Mouse (Mus musculus) cerebellum, postnatal 36 days (tissue): Measurements from ENCODE around the gene Lce1a1.

ENCODE experiments used
- DNase-seq, 2 experiments: peaks; one replicate each; pipeline ENCODE4 v3.0.0; 2021 to 2022; ENCODE audit warnings: mixed read lengths in 2 of 2

The Lce1a1 gene

DNA sequence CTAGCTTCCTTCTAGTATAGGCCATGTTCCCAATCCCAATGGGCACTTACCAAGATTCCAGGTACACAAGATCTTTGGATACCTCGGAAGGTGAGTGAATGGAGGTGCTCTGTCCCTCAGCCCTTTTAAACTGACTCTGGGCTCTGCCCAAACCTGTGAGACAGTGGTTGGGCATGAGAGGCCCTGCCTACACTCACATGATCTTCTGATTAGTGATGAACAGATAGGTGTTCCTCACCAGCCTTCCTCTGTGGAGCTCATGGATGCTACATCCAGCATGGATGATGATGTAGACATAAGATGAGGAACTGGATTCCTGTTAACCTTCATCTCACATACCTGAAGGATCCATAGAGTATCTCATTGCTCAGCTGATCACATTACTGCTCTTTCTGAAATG, at the start of gene Lce1a1:
TSS of gene Lce1a1 (minus strand) at position 101 of the 400 bp plus-strand sequence.
- no peak for DNase-seq

DNA sequence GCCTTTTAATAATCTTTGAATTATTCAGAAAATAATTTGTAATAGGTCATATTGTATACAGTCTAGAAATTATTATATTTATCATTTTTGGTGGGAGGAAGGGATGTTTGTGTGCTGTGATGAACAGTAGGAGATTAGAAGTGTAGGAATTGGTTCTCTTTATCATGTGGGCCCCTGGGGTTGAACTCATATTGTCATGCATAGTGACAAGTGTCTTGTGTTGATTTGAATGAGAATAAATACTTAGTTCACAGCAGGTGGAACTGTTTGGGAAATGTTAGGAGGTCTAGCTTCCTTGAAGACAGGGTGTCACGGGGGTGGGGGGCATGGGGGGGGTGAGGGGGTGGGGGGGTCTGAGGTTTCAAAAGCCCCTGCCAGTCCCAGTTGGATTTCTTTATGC, 46.5 kb upstream of the Lce1a1 start:
- no peak for DNase-seq

DNA sequence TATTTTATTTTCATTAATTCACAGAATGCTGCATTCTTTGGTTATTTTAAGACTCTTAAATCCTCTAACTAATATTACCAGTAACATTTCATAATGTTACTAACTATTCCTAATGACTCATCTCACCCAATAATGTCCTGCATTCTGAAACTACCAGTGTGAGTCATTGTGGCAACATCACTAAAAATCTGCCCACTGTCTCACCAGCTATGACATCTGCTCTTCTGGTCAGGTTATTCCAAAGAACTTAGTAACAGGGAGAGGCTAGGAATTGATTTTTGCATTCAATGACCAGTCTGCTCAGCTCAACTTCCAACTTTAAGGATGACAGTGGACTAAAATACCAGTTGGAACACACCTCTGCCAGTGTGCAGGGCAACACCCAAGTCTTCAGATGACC, 43.6 kb upstream of the Lce1a1 start:
- DNase-seq, result no peak

DNA sequence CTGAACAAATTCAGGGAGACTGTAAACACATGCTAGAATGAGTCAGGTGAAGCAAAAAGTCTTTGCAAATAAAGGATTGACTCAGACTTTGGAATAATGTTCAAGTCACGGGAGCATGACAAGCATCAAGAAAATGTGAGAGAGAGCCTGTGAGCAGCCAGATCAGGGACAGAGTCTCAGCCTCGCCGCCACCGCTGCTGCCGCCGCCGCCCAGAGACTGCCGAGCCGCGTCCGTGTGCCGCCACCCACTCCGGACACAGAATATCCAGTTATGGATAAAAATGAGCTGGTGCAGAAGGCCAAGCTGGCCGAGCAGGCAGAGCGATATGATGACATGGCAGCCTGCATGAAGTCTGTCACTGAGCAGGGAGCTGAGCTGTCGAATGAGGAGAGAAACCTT, 41.0 kb upstream of the Lce1a1 start:
- peak; percentile 15 to 40 for DNase-seq

DNA sequence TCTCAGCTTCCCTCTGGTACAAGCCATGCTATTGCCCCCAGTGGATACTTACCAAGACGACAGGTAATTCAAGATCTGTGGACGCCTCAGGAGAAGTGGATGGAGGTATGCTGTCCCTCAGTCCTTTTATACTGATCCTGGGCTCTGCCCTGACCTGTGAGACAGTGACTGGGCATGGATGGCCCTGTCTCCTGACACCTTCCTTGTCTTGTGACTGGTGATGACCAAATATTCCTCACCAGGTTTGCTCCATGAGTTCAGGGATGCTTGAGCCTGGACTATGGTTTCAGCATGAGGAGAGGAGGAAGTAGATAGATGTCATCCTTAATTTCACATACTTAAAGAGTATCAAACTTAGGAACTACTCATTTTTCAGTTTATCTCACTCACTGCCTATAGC, 39.0 kb upstream of the Lce1a1 start, which contains the start of gene Lce1d:
TSS of gene Lce1d (minus strand) at position 101 of the 400 bp plus-strand sequence.
- no peak for DNase-seq

DNA sequence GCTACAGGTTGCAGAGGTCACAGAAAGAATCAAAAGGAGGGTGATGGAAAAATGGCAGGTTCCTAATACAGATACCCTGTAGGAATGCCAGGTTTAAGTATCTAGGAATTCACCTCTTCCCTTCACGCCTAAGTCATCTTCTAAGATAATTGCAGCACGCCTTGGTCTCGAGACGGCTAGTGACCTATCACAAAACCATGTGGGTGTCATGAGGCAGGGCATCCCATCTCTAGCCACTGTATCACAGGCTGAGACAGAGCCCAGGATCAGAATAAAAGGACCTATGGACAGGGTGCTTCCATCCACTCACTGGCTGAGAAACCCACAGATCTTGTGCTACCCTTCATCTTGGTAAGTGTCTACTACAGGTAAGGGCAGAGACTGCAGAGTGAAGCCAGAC, 30.8 kb upstream of the Lce1a1 start, which contains the start of gene Lce1c:
TSS of gene Lce1c (plus strand) at position 301 of the 400 bp plus-strand sequence.
- DNase-seq, result no peak

DNA sequence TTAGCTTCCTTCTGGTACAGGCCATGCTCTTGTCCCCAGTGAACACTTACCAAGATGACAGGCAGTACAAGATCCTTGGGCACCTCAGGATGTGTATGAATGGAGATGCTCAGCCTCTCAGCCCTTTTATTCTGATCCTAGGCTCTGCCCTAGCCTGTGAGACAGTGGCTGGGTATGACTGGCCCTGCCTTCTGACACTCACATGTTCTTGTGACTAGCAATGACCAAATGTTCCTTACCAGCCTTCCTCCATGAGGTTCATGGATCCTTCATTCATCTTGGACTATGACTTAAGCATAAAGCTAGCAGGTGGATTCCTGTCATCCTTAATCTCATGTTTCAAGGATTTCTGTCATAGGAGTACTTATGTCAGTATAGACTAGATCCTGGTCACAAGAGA, 22.1 kb upstream of the Lce1a1 start, which contains the start of gene Lce1a2:
TSS of gene Lce1a2 (minus strand) at position 101 of the 400 bp plus-strand sequence.
- DNase-seq, result no peak

DNA sequence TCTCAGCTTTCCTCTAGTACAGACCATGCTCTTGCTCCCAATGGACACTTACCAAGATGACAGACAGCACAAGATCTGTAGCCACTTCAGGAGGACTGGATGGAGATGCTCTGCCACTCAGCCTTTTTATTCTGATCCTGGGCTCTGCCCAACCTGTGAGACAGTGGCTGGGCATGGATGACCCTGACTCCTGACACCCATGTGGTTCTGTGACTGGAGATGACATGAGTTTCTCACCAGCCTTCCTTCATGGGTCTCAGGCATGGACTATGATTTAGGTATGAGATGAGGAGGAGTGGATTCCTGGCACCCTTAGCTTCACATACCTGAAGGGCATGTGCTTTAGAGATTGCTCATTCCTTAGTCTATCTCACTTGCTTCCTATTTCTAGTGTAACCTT, 8.7 kb upstream of the Lce1a1 start, which contains the start of gene Lce1b:
TSS of gene Lce1b (minus strand) at position 101 of the 400 bp plus-strand sequence.
- DNase-seq, result no peak

DNA sequence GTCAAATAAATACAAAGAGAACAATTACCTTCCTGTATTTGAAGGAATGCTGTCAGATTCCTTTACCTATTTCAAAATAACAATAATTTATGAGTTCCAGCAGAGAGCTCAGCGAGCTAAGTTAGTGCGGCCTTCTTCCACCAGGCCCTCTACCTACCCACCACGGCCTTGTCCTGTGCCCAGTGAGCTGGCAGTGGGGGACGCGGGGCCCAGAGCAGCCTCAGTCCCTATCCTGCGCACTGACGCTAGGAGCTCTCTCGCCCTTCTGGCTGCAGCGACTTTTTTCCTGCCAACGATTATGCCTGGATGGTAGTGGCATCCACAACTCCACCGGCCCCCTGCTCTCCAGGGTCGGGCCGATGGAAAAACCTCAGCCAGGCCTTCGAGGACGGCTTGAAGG, 8.3 kb downstream of the Lce1a1 start:
- no peak for DNase-seq

DNA sequence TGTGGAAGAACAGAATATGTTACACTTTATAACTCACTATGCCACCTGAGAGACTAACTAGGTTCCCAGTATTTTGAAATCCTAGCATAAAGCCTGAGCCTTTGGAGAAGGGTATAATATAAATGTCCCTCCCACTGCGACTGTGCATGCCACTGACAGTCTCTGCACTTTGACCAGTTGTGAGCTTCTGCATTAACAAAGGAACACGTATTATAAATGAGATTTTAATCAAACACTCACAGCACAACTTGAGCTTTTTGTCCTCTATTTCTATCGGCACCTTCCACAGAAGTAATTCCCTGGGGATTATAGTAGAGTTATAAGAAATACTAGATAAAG, 9.5 kb downstream of the Lce1a1 start:
- no peak for DNase-seq

DNA sequence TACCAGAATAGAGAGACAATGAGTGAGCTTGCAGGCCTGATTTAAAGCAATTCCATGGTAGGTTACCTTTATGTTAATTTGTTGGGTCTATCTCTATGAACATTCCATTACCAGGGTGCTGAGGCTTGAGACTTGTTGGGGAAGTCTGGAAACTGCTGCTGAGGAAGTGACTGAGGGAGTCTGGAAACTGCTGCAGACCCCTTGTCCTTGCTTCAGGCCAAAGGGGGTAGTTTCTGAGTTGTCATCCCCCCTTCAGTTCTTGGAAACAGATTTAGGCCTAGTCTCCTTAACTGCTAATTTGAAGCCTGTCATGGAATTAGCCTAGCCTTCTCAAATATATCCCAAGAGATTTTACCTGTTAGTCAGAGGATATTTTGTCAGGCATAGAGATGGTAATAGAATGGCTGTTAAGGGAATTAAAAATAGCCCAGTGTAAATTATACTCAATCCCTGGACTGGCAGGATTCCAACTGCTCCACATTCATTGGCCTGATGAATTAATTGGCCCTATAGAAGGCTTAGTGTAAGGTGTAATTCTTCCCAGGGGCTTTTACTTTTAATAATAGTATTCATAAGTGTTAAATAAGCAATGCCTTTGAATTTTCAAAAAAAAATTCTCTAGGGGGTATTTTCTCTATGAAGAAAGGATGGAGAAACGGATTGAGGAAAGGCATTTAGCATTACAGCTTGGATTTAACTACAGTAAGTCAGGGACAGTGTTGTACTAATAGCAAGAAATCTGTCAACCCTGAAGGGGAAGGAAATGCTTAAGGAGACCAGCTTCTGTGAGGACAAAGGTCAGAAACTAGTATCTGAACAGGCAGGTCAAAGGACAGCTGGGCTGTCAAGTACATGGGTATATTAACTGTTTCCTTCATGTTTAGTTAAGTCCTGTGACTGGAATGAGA, 10.1 kb downstream of the Lce1a1 start:
- DNase-seq, result no peak

DNA sequence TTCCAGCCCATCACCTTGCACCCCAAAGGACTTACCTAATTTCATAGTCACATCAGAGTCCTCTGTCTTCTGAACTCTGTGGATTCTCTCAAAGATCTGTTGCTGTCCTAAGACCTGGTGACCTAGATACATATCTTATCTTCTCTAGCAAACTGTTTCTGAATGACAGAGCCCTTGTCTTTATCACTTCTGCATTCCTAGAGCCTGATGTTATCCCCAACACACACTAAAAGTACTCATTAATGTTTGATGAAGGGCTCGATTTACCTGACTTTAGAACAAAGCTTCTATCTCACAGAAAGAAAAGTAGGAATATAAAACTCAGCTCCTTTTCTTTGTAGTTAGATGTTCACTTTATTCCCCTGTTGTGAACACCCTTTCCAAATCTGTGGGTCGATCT, 26.5 kb downstream of the Lce1a1 start, which contains the start of gene Lce6a:
TSS of gene Lce6a (minus strand) at position 101 of the 400 bp plus-strand sequence.
- DNase-seq, result no peak

DNA sequence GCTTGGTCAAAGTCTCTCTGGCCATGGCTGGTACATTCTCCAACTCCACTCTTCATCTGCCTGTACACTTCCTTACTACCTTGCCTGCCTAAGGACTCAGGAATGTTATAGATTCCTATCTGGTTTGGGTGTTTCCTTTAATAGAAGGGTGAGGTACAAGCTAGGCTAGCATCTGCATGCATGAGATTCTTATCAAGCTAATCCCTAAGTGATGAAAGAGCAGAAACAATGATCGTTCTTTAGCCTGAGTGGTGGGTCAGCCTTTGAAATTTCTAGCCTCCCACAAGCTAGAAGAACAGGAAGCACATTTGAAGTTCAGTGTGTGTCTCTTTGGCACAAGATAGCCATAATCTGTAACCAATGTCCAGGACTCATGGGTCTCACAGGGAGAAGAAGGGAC, 38.3 kb downstream of the Lce1a1 start:
- DNase-seq, result no peak

DNA sequence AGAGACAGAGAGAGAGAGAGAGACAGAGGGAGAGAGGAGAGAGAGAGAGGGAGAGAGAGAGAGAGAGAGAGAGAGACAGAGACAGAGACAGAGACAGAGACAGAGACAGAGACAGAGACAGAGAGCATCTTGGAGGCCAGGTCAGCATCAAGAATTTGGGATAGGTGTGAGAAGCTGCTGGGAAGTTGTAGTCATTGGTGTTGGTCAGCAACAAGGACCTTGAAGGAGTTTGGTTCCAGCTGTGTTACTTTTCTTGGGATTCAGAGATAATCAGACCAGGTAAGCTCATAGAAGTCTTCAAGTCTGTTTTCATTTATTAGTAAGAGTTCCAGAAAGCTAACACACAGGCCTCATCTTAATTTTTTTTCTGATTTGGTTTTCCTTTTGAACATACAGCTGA, 40.7 kb downstream of the Lce1a1 start, which contains the start of gene 2210017I01Rik:
TSS of gene 2210017I01Rik (minus strand) at position 101 of the 400 bp plus-strand sequence.
- DNase-seq, result no peak

DNA sequence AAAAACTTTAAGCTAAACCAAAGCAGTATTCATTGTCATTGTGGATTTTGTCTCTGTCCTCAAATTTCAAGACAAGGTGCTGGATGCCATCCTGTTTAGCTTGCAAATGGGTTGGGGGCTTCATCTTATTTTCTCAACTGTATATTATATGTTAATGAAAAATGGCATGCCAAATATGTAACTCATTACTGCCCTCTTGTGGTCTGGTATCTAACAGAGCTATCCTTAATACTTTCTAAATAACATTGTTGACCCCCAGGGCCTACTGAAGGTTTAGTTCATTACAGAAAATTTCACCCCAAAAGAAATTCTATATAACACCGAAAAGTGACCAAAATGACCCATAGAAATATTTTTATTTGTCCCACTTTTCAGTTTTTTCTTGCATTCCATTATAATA, 45.9 kb downstream of the Lce1a1 start:
- no peak for DNase-seq

DNA sequence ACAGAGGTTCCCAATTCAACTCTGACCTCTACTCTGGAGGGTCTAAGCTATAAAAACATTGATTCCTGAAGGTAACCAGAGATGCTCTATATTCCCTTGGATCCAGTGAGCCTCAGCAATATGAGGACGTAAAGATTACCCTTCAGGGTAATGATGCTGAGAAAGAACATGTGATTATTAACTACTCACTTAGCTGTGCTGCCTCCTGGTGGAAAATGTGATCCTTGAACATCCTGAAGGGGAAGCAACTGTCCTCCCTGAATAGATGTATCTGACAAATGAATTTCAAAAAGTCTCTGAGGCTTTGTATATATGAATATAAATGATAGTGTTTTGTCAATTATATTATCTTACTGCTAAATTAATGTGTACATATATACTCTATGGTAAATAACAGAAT, 47.7 kb downstream of the Lce1a1 start:
- no peak for DNase-seq

DNA sequence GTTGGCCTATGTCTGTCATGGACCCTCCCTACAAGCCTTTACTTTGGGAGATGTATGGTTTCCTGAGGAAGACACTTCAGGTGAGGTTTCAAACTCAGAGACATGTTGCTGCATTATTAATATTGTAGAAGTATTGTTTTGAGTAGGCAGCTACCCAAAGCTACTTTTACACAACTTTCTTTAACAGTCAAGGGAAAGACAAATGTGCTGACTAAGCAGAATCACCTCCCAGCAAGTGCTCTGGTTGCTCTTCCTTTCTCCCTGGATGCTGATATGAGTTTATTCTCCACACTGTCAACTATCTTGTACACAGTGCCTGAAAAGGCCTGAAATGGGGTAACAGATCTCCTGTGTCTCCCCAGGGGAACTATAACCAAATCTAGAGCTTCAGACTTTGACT, 48.1 kb downstream of the Lce1a1 start:
- DNase-seq, result no peak

DNA sequence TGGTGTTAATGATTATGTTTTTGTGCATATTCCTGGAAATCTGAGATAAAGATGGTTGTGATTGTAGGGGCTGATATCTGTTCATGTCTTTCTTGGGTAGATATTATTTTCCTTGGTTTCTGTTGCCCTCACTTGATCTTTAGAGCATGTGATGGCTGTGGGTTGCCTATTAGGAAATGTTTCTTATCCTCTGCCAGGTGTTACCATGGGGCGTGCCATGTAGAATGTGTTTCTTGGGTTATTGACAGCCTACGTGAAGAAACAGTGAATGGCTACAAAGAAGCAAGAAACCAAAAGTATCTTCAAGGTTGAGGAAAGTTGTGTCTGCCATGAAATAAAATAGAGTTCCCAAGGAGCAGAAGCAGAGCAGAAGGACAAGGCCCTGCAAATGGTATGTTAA, 49.7 kb downstream of the Lce1a1 start:
- DNase-seq, result no peak
